Mouse (Mus musculus) thymus, adult 2 months (tissue): Measurements from ENCODE around the gene Cenpm.

Source experiments
- CTCF ChIP-seq: fragments of 200-500 bp; IDR thresholded peaks from 2 replicates; pipeline ENCODE4 v1.5.1; 2012; ENCODE audit warnings: mild to moderate bottlenecking, control low read depth, low read length, moderate library complexity, borderline replicate concordance; ENCODE audit not compliant: control insufficient read depth, poor library complexity, insufficient read depth; ENCODE audit errors: extremely low read depth
- POLR2A ChIP-seq: fragments of 200-500 bp; IDR thresholded peaks from 2 replicates; pipeline ENCODE4 v1.6.1; 2012; ENCODE audit warnings: mild to moderate bottlenecking, low read length, control low read depth, moderate library complexity; ENCODE audit not compliant: control insufficient read depth, poor library complexity, insufficient read depth; ENCODE audit errors: extremely low read depth

DNA sequence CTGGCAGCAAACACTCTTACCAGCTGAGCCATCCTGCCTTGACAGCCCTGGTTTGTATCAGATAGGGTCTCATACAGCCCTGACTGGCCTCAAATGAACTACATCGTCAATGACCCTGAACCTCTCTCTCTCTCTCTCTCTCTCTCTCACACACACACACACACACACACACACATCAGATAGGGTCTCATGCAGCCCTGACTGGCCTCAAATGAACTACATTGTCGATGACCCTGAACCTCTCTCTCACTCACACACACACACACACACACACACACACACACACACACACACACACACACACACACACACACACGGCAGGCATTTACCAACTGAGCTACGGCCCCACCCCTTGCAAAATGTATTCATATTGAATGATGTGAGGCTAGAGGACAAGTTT is 13.4 kb downstream of the Cenpm start:
- TF ChIP-seq CTCF (no peak), POLR2A (no peak)
